Mouse (Mus musculus): ENCODE measurements around the gene Srl.

DNA sequence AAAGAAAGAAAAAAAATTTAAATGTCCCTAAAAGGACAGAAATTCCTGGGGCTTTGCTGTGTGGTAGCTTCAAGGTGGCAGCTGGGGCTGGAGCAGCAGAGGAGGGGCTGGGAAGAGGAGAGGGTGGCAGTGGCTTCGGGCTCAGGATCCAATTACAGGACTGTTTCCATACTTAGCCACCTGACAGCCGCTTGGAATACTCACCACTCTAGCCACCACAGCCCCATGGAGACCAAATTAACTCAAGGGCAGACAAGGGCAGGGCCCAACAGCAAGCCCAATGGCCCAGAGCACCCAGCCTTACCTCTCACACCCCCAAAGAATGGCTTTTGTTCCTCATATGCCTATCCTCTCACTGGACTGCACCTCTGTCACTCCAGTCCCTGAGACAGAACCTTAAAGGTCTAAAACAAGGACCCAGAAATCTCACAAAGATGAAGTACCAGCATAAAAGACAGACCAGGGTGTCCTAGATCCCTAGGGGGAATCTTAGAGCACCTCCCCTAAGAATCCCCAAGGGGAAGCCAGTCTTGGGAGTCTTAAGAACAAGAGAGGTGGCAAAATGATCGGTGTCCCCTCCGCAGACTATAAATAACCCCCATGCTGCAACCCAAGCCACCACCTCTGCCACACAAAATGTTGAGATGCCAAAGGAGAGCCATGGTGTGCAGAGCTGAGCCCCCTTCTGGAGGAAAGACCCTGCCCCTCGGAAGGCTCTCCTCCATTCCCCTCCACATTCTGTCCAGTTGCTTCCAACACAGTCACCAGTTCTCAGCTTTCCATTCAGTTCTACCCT lies 19.7 kb downstream of the Srl start:
- TF ChIP-seq CTCF (IDR thresholded peaks at IDR 0.05; ENCODE audit: low read depth): no peak
- TF ChIP-seq EP300 (IDR thresholded peaks at IDR 0.05; ENCODE audit: low read depth): no peak

All from heart, postnatal 0 days (tissue).